Mouse (Mus musculus) neural tube, embryonic 11.5 days (tissue): ENCODE results near the gene Gm20388. TPM values are rescaled to one million over a fixed set of nuclear protein-coding genes. Genes with fewer than 3 reads are reported as not detected.

Source experiments
- ATAC-seq: fragments of 200-750 bp; cut with Nextera tagmentation; 2 replicates; pipeline ENCODE4 v1.8.0; 2017; ENCODE audit warnings: moderate number of reproducible peaks, mild to moderate bottlenecking, moderate TSS enrichment, moderate library complexity; ENCODE audit not compliant: insufficient read depth, low FRiP score, low TSS enrichment
- DNase-seq: peaks from one replicate; pipeline ENCODE4 v3.0.0-alpha.2; 2015; ENCODE audit warnings: low spot score
- H3K27ac ChIP-seq: fragments of 300-500 bp; sonication (generic); 2 replicates; pipeline ENCODE4 v1.5.1; 2014; ENCODE audit warnings: low read depth, mild to moderate bottlenecking, low read length
- H3K27me3 ChIP-seq: fragments of 300-500 bp; sonication (generic); 2 replicates; pipeline ENCODE4 v1.6.1; 2014; ENCODE audit warnings: mild to moderate bottlenecking, low read length, mixed read lengths; ENCODE audit not compliant: control insufficient read depth, insufficient read depth
- H3K36me3 ChIP-seq: fragments of 300-500 bp; sonication (generic); 2 replicates; pipeline ENCODE4 v1.6.1; 2014; ENCODE audit warnings: mild to moderate bottlenecking, low read length, moderate library complexity, mixed read lengths; ENCODE audit not compliant: control insufficient read depth, insufficient read depth
- H3K4me1 ChIP-seq: fragments of 300-500 bp; sonication (generic); 2 replicates; pipeline ENCODE4 v1.6.1; 2014; ENCODE audit warnings: low read length, mixed read lengths; ENCODE audit not compliant: control insufficient read depth, insufficient read depth
- H3K4me2 ChIP-seq: fragments of 300-500 bp; sonication (generic); 2 replicates; pipeline ENCODE4 v1.6.1; 2014; ENCODE audit warnings: low read depth, mild to moderate bottlenecking, moderate library complexity
- H3K4me3 ChIP-seq: fragments of 300-500 bp; sonication (generic); 2 replicates; pipeline ENCODE4 v1.5.1; 2014; ENCODE audit warnings: low read depth, low read length
- H3K9ac ChIP-seq: fragments of 300-500 bp; sonication (generic); 2 replicates; pipeline ENCODE4 v1.6.1; 2014; ENCODE audit warnings: mild to moderate bottlenecking, low read length
- H3K9me3 ChIP-seq: fragments of 300-500 bp; sonication (generic); 2 replicates; pipeline ENCODE4 v1.6.1; 2016; ENCODE audit warnings: low read length; ENCODE audit not compliant: control insufficient read depth
- WGBS: fragments of 180-500 bp; shearing (Covaris S2); extraction: QIAGEN DNeasy Blood & Tissue Kit; methylation state at CpG from one replicate; pipeline ENCODE4 v1.1.7; 2014; 5-methylcytosine and 5-hydroxymethylcytosine counted together
- polyA plus RNA-seq: library from polyadenylated mRNA; unstranded; fragments of >200 nt; fragmentation: Nextera tagmentation; extraction: Ambion mirVana; gene quantifications from 2 replicates; pipeline ENCODE4 v1.2.1, GENCODE M21; 2014

Gm20388 gene
- polyA plus RNA-seq, 1 experiment from 2014 or later = not detected

DNA sequence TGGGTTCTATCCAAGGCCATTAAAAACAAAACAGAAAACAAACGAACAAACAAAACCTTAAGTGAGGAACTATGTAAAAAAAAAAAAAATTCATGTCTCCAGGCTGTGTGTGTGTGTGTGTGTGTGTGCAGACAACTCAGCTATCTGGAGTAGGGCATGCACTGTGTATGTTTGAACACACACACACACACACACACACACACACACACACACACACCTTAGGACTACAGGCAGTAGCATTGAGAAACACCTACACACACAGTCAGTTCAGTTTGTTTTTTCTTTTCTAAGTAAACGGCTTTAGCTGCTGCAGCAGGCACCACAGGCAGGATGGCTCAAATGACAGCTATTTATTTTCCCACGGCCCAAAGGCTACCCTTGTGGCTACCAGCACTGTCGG lies 1438.4 kb downstream of the Gm20388 start:
- no peak for DNase-seq
- ATAC-seq = no peak
- Histone ChIP-seq H3K9me3 (no peaks in the 10 kb centered on the region), H3K9ac (no peak overlapping the region), H3K4me3 (no peak overlapping the region), H3K36me3 (no peaks in the 10 kb centered on the region), H3K27me3 (no peaks in the 10 kb centered on the region), H3K4me1 (no peaks in the 10 kb centered on the region), H3K4me2 (no peak overlapping the region), H3K27ac (no peak overlapping the region)
- WGBS = 27% methylated on average over 4 of the region's 4 CpGs

- WGBS = 60% methylated on average over 9 of the region's 9 CpGs
- Histone ChIP-seq H3K36me3 (no peaks in the 10 kb centered on the region), H3K27ac (no peak overlapping the region), H3K4me3 (no peak overlapping the region), H3K9ac (no peak overlapping the region), H3K9me3 (no peaks in the 10 kb centered on the region), H3K27me3 (no peaks in the 10 kb centered on the region), H3K4me1 (peaks cover 4% of the 10 kb centered on the region; the same call in 1 of the 2 replicates), H3K4me2 (no peak overlapping the region)
- DNase-seq (no peak), ATAC-seq (no peak)
Measured at GRCm38 (mm10) chr8:121350803-121351202, 1440.2 kb downstream of the Gm20388 start.

DNA sequence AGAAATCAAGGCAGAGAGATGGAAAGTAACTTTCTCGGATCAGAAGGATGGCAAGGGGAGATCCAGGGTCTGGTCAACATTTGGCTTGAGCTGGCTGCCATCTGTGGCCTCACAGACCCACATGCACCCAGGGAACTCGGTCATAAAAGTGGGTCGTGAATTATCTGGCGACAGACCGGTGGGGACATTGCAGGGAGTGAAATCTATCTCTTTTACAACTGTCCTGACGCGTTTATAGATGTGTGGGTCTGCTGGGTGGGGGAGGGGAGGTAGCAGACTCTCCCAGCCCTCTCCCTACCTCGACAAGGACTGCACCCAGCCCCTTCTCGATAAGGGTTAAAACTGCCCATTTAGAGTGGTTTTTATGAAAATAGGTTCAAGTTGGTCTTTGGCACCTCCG lies 1444.2 kb downstream of the Gm20388 start:
- H3K4me3 ChIP-seq = no peak overlapping the region
- ATAC-seq (no peak), DNase-seq (no peak)
- peaks cover 17% of the 10 kb centered on the region for H3K4me1 ChIP-seq
- H3K4me2 ChIP-seq = no peak overlapping the region
- H3K27ac ChIP-seq = no peak overlapping the region
- H3K36me3 ChIP-seq = no peaks in the 10 kb centered on the region
- H3K27me3 ChIP-seq = no peaks in the 10 kb centered on the region
- H3K9me3 ChIP-seq = no peaks in the 10 kb centered on the region
- WGBS = 16% methylated on average over 10 of the region's 10 CpGs
- H3K9ac ChIP-seq = no peak overlapping the region

DNA sequence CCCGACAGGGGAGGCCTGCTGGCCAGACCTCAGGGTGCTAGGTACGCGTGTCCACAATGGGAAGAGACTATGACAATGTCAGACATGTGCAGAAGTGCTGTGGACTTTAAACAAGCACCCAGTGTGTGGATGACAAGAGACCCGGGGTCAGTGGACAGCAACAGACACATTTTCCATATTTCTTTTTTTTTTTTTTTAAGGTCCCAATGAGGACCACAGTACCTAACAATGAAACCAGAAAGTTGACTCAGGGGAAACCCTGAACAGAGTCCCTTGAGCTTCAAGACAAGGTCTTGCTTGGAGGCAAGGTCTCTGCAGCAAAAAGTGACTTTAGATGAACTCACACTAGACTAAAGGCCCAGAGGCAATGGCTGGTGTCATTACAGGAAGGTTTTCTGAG lies 1446.8 kb downstream of the Gm20388 start:
- DNase-seq = no peak

GRCm38 (mm10) chr8:121358609-121359008 lies 1448.0 kb downstream of the Gm20388 start:
- Histone ChIP-seq H3K9me3 (no peaks in the 10 kb centered on the region), H3K4me3 (no peak overlapping the region), H3K27me3 (no peaks in the 10 kb centered on the region), H3K4me1 (peaks cover 22% of the 10 kb centered on the region), H3K36me3 (no peaks in the 10 kb centered on the region), H3K4me2 (no peak overlapping the region), H3K9ac (no peak overlapping the region), H3K27ac (no peak overlapping the region)
- DNase-seq (no peak), ATAC-seq (no peak)
- WGBS = 37% methylated on average over 4 of the region's 4 CpGs

More for the DNA sequence above, 1446.8 kb downstream of the Gm20388 start:
- Histone ChIP-seq H3K27me3 (no peaks in the 10 kb centered on the region), H3K36me3 (no peaks in the 10 kb centered on the region), H3K4me2 (no peak overlapping the region), H3K4me1 (peaks cover 22% of the 10 kb centered on the region), H3K4me3 (no peak overlapping the region), H3K9me3 (no peaks in the 10 kb centered on the region), H3K27ac (no peak overlapping the region), H3K9ac (no peak overlapping the region)
- WGBS = 86% methylated on average over 4 of the region's 4 CpGs
- ATAC-seq = no peak

GRCm38 (mm10) chr8:121359131-121359981 lies 1448.7 kb downstream of the Gm20388 start:
- Histone ChIP-seq H3K27me3 (no peaks in the 10 kb centered on the region), H3K9ac (no peak overlapping the region), H3K4me1 (peaks cover 22% of the 10 kb centered on the region), H3K4me2 (no peak overlapping the region), H3K36me3 (no peaks in the 10 kb centered on the region), H3K9me3 (no peaks in the 10 kb centered on the region), H3K4me3 (no peak overlapping the region), H3K27ac (peak overlapping the region; percentile 62)
- WGBS = 7% methylated on average over 20 of the region's 20 CpGs
- DNase-seq = no peak
- no peak for ATAC-seq

GRCm38 (mm10) chr8:121360001-121360400 lies 1449.4 kb downstream of the Gm20388 start:
- Histone ChIP-seq H3K4me3 (no peak overlapping the region), H3K27me3 (no peaks in the 10 kb centered on the region), H3K9me3 (no peaks in the 10 kb centered on the region), H3K27ac (no peak overlapping the region), H3K4me2 (no peak overlapping the region), H3K9ac (no peak overlapping the region), H3K4me1 (peaks cover 19% of the 10 kb centered on the region), H3K36me3 (no peaks in the 10 kb centered on the region)
- WGBS = 41% methylated on average over 6 of the region's 6 CpGs
- no peak for ATAC-seq
- no peak for DNase-seq

DNA sequence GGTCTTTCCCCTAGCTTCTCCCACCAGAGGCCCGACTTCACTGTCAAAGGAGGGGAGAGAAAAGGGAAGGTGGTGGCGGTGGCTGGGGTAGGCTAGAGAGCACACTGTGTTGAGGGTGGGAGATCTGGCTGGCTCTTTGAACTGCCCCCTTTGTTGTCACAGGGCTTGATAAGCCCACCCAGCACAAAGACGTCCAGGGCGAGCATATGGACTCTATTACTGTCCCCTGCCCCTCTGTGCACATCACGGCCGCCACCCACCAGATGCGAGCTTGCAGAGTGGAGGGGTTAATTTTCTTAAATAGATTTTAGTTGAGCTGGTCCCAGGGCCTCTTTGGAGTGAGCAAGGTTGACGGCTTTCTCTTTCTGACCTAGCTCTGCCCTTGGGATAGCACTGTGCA lies 1450.5 kb downstream of the Gm20388 start:
- H3K27me3 ChIP-seq = no peaks in the 10 kb centered on the region

GRCm38 (mm10) chr8:121364646-121365045 lies 1454.0 kb downstream of the Gm20388 start:
- 84% methylated on average over 6 of the region's 6 CpGs for WGBS
- no peak overlapping the region for H3K27ac ChIP-seq
- DNase-seq (no peak), ATAC-seq (no peak)
- H3K4me3 ChIP-seq = no peak overlapping the region
- H3K27me3 ChIP-seq = no peaks in the 10 kb centered on the region
- peaks cover 14% of the 10 kb centered on the region for H3K4me1 ChIP-seq
- H3K4me2 ChIP-seq = no peak overlapping the region
- H3K9me3 ChIP-seq = no peaks in the 10 kb centered on the region
- H3K36me3 ChIP-seq = no peaks in the 10 kb centered on the region
- H3K9ac ChIP-seq = no peak overlapping the region

More for the DNA sequence above, 1450.5 kb downstream of the Gm20388 start:
- Histone ChIP-seq H3K9me3 (no peaks in the 10 kb centered on the region), H3K4me1 (peaks cover 18% of the 10 kb centered on the region), H3K9ac (no peak overlapping the region), H3K27ac (no peak overlapping the region), H3K4me2 (no peak overlapping the region), H3K36me3 (no peaks in the 10 kb centered on the region), H3K4me3 (no peak overlapping the region)
- ATAC-seq (no peak), DNase-seq (no peak)
- WGBS = 46% methylated on average over 8 of the region's 8 CpGs
